Mouse (Mus musculus) MEL (cell line): Measurements from ENCODE around the gene Flad1.

Experiments used
- CTCF ChIP-seq, 3 experiments: IDR thresholded peaks in 2 of 3; conservative IDR thresholded peaks in 1 of 3; 2 replicates each; pipeline ENCODE4 v1.5.1; 2011 to 2012; ENCODE audit warnings: low read length in 3 of 3, low read depth in 2 of 3, mild to moderate bottlenecking in 2 of 3, improper control_type of control experiment in 1 of 3, inconsistent platforms in 1 of 3, mixed read lengths in 1 of 3, moderate library complexity in 1 of 3; ENCODE audit not compliant: control insufficient read depth in 1 of 3, insufficient read depth in 1 of 3, poor library complexity in 1 of 3, severe bottlenecking in 1 of 3
- EP300 ChIP-seq, 2 experiments: IDR thresholded peaks; 2 replicates each; pipeline ENCODE4 v1.6.1; 2011; ENCODE audit warnings: improper control_type of control experiment in 2 of 2, low read length in 2 of 2, low read depth in 1 of 2, mild to moderate bottlenecking in 1 of 2
- ETS1 ChIP-seq: IDR thresholded peaks from 2 replicates; pipeline ENCODE4 v1.6.1; 2012; ENCODE audit warnings: low read depth, mild to moderate bottlenecking, inconsistent platforms, low read length, improper control_type of control experiment, moderate library complexity
- GATA1 ChIP-seq: IDR thresholded peaks from 2 replicates; pipeline ENCODE4 v1.6.1; 2011; ENCODE audit warnings: low read depth, low read length, improper control_type of control experiment
- HCFC1 ChIP-seq: IDR thresholded peaks from 2 replicates; pipeline ENCODE4 v1.6.1; 2012; ENCODE audit warnings: low read depth, mild to moderate bottlenecking, inconsistent platforms, low read length, improper control_type of control experiment, moderate library complexity
- MAX ChIP-seq: IDR thresholded peaks from 2 replicates; pipeline ENCODE4 v1.6.1; 2011; ENCODE audit warnings: low read length, improper control_type of control experiment
- MYC ChIP-seq: IDR thresholded peaks from 2 replicates; pipeline ENCODE4 v1.6.1; 2011; ENCODE audit warnings: low read depth, mild to moderate bottlenecking, low read length, improper control_type of control experiment, moderate library complexity
- NRF1 ChIP-seq: IDR thresholded peaks from 2 replicates; pipeline ENCODE4 v1.6.1; 2014; ENCODE audit warnings: low read depth, mild to moderate bottlenecking, inconsistent platforms, low read length, improper control_type of control experiment, moderate library complexity; ENCODE audit not compliant: poor library complexity, insufficient read depth, severe bottlenecking
- POLR2A ChIP-seq, 2 experiments: IDR thresholded peaks; 2 replicates each; pipeline ENCODE4 v1.6.1; 2011 to 2012; ENCODE audit warnings: low read length in 2 of 2, mild to moderate bottlenecking in 2 of 2, control low read depth in 1 of 2, improper control_type of control experiment in 1 of 2, low read depth in 1 of 2, moderate library complexity in 1 of 2; ENCODE audit not compliant: control insufficient read depth in 1 of 2, insufficient read depth in 1 of 2, poor library complexity in 1 of 2
- TAL1 ChIP-seq: IDR thresholded peaks from 2 replicates; pipeline ENCODE4 v1.6.1; 2012; ENCODE audit warnings: mild to moderate bottlenecking, inconsistent platforms, low read length, moderate library complexity, mixed read lengths
- UBTF ChIP-seq: IDR thresholded peaks from 2 replicates; pipeline ENCODE4 v1.6.1; 2012; ENCODE audit warnings: low read depth, mild to moderate bottlenecking, inconsistent platforms, low read length, improper control_type of control experiment, moderate library complexity, borderline replicate concordance; ENCODE audit not compliant: insufficient read depth
- ZC3H11A ChIP-seq: IDR thresholded peaks from 2 replicates; pipeline ENCODE4 v1.6.1; 2012; ENCODE audit warnings: low read depth, mild to moderate bottlenecking, inconsistent platforms, low read length, improper control_type of control experiment

GRCm38 (mm10) chr3:89393605-89394004 lies 18.1 kb downstream of the Flad1 start:
- TF ChIP-seq ETS1 (no peak; the same call in 1 of the 2 replicates), POLR2A (IDR thresholded peaks at IDR 0.05; ENCODE audit: control insufficient read depth in 1 of 2, insufficient read depth in 1 of 2, low read depth in 1 of 2, low read length in 2 of 2, poor library complexity in 1 of 2) (peak in 1 of 2 experiments; percentile 59; a peak in 1 of 4 replicates), CTCF (IDR thresholded peaks at IDR 0.05 in 2 of 3, conservative IDR thresholded peaks at IDR 0.05 in 1 of 3; ENCODE audit: control insufficient read depth in 1 of 3, insufficient read depth in 1 of 3, low read depth in 2 of 3, low read length in 3 of 3, poor library complexity in 1 of 3, severe bottlenecking in 1 of 3) (no peak), HCFC1 (peak; percentile 73), MYC (no peak; the same call in 1 of the 2 replicates), TAL1 (no peak), NRF1 (0 out of 2 replicates have a peak, but pooled peaks have one; percentile 23), UBTF (no peak), ZC3H11A (0 out of 2 replicates have a peak, but pooled peaks have one; percentile 5), GATA1 (no peak), MAX (no peak), EP300 (IDR thresholded peaks at IDR 0.05; ENCODE audit: low read depth in 1 of 2, low read length in 2 of 2) (no peak; a peak in 1 of 4 replicates)
